Mouse (Mus musculus) heart, adult 2 months (tissue): ENCODE data around the gene Ngdn.
A peak's percentile ranks its signal among the peaks of the same experiment; 100 is the strongest.

Experiments used
- CTCF ChIP-seq: fragments of 200-600 bp; IDR thresholded peaks from 2 replicates; pipeline ENCODE4 v1.8.1; 2022; ENCODE audit warnings: antibody characterized with exemption, mild to moderate bottlenecking, moderate library complexity
- POLR2A ChIP-seq: fragments of 200-500 bp; IDR thresholded peaks from 2 replicates; pipeline ENCODE4 v1.6.1; 2011; ENCODE audit warnings: mild to moderate bottlenecking, low read depth, low read length, control low read depth; ENCODE audit not compliant: insufficient read depth

DNA sequence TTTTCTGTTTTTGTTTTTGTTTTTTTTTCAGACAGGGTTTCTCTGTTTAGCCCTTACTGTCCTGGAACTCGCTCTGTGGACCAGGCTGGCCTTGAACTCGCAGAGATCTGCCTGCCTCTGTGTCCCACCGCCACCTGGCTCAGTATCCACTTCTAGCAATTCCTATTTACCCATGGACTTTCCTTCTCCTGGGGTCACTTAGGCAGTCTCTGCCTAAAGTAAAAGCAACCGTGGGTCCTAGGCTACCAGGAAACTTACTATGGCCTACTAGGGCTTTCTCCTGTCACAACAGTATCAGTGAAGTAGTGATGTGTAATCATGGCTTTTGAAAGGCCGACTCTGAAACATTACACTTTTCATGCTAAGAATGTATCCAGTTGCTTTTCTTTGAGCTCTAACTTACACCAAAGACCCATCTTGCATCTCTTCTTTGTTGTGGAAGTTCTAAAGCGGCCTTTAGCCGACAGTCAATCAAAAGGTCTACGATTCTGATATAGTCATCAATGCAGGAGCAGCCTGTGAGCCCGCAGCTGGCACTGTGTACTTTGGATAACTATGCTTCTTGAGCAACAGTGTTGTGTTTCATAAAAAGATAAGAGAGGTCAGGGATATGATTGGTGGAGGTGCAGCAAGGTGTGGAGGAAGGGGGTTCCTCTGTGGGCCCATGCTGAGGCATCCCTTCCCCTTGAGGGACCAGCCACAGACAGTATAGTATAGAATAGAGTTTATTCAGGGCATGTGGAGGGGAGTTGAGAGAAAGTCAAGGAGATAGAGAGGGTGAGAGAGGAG is 7.9 kb upstream of the Ngdn start:
- 0 out of 2 replicates have a peak, but pooled peaks have one; percentile 26 for TF ChIP-seq POLR2A
- TF ChIP-seq CTCF, result no peak
